Mouse (Mus musculus) layer of hippocampus, postnatal 10 days (tissue): ENCODE data around the gene Xkr8. TPM values are rescaled to one million over a fixed set of nuclear protein-coding genes. Genes with fewer than 3 reads are reported as not detected.
"Not testable (repeated sequence)": the region's sequence is repeated elsewhere in the genome, so short reads cannot be mapped to it uniquely, and the experiment has no call there.

ENCODE experiments used
- DNase-seq, 2 experiments: peaks; one replicate each; pipeline ENCODE4 v3.0.0; 2021; ENCODE audit warnings: low spot score in 2 of 2
- long read RNA-seq: library from polyadenylated mRNA; stranded (forward); transcript quantifications from one replicate; pipeline ENCODE4 v2.0.0, GENCODE M21; 2023
- total RNA-seq, 2 experiments: library from RNA; stranded (reverse); gene quantifications; 2 replicates each; pipeline ENCODE4 v1.2.3; 2021

Gene Xkr8
- total RNA-seq, result 1 to 10 TPM; 2.2 to 2.8 TPM
- long read RNA-seq, full-length matches to known transcripts, result 3 of 3 reads
- long read RNA-seq, partial matches to known transcripts, result 0 of 3 reads
- long read RNA-seq, other reads (novel, unspliced or antisense), result 0 of 3 reads

DNA sequence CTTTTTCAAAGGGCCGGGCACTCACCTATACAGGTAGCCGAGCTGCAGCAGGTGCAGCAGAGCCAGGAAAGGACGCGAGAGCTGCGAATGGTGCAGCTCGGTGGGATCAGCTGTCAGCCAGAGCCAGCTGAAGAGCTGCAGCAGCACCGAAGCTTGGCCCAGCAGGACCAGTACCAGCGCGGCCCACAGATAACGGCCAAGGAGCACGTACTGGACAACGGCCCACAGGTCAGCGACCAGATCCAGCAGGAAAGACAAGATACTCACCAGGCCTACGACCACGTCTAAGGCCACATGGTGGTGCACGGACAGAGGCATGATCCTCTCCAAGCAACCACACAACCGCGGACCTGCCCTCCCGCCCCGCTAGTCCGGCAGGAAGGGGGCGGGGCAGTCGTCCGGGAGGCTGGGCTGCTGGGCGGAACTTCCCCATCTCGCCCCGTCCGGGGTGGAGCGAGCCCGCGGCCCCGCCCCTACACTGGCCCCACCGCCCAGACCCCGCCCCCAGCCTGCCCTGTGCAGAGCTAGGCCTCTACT is at the start of gene Xkr8:
TSS of gene Xkr8 (minus strand) at position 399 of the 537 bp plus-strand sequence.
- DNase-seq, result peak; percentile 73 to 87

DNA sequence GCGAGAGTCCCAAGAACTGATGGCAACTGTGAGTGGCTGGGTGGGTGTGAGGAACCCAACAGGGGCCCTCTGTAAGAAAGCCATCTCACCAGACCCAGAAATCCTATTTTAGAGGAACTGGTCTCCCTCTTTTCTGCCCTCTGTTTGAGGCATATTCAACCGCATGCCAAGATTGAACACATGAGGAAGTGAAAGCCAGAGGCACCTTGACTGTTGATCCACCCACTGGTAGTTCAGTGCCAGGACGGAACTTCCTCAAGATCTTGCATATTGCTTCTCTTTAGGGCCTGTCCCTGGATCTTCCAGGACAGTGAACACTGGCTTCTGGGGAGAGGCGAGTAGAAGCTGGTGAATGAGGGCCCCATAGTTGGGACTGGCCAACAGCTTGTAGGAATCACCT is 47.9 kb upstream of the Xkr8 start:
- no peak for DNase-seq

DNA sequence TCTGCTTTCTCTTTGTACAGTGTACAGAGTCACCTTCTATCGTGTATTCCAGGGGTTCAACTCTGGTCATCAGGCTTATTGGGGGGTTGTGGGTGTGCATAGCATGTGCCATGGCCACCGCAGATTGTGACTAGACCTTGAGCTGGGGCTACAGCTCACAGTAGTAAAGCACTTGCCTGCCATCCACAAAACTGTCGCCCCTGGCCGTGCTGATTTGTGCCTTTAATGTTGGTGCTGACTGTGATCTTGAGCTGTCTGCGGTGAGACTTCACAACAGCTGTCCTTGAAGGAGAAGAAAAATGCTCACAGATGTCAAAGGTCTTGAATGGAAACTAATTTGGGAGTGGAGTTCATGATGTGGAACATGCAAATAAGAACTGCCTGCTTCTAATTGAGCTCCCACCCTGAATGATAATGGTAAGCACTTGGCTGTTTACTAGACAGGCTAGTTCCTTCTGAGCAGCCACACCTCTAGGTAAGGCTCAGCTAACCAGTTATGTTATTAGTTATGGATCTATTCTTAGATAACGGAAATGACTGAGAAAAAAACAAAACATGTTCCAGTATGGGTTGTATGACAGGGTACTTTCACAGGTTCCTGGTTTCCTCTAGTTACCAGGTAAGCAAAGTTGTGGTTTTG is 46.3 kb upstream of the Xkr8 start:
- no peak for DNase-seq

DNA sequence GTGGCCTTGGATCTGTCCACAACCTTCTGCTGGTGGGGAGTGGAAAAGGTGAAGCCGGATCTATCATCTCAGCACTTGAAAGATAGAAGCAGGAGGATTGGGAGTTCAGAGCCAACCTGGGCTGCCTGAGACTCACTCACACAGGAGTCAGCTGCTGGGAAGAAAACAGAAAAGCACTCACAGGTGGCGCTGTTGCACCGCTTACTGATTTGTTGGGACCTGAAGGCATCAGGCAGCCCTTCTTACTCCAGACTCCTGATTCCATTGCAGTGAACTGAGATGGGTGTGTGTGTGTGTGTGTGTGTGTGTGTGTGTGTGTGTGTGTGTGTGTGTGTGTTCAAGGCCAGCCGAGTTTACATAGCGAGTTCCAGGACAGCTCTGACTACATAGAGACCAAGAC is 44.4 kb upstream of the Xkr8 start:
- DNase-seq, result peak; percentile 79 to 81

DNA sequence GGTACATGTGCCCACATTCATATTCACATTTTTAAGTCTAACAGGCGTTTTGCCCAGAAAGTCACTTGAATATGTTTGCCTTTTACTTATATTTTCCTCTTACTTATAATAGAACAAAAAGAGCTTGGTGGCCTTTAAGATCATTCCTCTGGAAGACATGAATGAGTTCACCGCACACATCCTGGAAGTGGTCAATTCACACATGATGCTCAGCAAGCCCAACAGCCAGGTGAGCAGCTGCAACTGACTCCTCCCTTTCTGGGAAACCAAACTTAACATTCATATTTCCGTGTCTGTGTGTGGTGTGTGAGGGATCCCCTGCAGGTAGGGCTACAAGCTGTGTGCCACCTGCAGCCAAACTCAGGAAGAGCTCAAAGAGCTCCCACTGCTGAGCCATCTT is 42.6 kb upstream of the Xkr8 start:
- DNase-seq, result no peak

DNA sequence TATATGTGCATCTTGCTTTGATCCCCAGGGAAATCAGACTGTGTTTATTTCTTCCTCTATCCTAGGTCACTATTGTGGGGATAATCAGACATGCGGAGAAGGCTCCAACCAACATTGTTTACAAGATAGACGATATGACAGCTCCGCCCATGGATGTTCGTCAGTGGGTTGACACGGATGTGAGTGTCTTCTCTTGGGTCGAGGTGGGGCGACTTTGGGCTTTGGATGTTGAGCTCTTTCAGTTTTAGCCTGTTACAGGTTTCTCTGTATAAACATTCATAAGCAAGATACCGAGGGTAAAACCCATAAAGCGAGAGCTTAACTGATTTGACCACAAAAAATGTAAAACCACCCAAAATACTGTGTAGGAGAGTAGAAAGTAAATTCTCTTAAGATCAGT is 39.4 kb upstream of the Xkr8 start:
- DNase-seq, result no peak

DNA sequence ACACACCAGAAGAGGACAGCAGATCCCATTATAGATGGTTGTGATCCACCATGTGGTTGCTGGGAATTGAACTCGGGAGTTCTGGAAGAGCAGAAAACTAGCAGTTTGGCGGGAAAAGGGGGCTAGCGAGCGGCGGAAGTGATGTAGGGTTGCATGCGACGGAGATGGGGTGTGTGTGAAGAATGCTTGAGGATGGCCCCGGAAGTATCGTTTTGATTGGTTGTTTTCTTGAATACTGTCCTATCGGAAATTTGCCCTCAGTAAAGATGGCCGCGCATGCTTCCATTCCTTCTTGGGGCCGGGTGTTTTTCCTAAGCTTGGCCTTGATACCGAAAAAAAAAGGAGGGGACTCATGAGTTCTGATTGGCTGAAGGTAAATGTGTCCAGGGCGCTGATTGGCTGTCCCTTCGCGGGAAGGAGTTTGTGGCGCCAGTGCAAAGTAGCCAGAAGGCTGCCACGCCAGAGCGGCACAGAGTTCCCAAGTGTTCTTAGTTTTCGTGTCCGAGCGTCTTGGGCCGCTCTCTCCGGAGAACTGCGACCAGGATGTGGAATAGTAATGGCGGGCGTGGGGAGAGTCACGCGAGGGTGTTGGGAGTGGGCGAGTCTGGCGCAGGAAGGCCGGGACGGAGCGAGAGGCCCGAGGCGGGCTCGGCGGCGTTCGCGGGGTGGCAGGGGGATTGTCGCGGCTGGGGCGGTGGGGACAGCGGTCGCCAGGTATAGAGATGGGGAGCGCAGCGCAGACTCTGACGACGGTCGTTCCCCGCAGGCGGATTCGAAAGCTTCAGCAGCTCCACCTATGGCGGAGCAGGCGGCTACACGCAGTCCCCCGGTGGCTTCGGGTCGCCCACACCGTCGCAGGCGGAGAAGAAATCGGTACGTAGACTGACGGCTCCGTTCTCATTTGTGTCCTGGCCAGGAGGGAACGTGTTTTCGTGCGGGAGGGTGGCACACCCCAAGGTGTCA is 35.8 kb upstream of the Xkr8 start, which contains the start of gene Rpa2:
TSS of gene Rpa2 (plus strand) at position 419 of the 963 bp plus-strand sequence.
- peak; percentile 99 for DNase-seq

DNA sequence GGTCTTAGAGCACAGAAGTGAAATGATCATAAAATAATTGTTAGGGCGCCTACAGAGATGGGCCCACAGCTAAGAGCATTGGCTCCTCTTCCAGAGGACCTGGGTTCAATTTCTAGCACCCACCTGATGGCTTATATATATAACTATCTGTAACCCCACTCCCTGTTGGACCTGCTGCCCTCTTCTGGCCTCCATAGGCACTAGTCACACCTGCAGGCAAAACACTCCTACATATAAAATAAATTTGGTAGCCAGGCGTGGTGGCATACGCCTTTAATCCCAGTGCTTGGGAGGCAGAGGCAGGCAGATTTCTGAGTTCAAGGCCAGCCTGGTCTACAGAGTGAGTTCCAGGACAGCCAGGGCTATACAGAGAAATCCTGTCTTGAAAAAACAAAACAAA is 30.8 kb upstream of the Xkr8 start:
- not testable (repeated sequence) for DNase-seq

DNA sequence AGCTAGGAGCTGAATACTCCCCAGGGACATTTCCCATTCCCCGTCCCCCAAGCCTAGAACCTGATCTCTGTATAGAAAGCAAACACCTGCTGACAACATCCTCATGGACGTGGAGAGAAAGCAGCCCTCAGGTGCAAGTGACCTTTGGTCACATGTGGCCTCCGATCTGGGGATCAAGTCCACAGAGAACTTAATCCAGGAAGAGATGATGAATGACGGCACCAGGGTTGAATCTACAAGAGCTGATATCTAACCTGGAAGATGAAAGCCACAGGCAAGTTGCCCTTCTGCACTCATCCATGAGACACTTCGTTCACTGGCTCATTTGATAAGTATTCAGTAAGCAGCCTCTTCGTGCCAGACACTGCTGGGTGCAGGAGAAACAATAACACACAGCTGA is 30.3 kb upstream of the Xkr8 start:
- no peak for DNase-seq

DNA sequence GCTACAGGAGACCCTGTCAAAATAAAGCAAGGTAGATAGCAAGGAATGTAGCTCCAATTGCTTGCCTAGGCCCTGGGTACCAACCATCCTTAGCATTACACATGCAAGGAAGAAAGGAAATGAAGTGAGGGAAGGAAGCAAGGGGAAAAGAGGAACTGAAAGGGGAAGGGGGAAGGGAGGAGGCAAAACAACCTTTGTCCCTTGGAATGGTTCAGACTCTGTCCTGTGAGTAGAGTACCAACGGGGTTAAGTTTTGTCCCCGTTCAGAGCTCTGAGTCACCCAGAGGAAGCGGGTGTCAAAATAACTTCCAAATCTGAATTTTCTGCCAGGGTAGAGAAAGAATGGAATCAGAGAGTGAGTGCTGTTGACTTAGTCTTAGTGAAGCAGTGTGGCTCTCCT is 27.9 kb upstream of the Xkr8 start:
- DNase-seq, result no peak

DNA sequence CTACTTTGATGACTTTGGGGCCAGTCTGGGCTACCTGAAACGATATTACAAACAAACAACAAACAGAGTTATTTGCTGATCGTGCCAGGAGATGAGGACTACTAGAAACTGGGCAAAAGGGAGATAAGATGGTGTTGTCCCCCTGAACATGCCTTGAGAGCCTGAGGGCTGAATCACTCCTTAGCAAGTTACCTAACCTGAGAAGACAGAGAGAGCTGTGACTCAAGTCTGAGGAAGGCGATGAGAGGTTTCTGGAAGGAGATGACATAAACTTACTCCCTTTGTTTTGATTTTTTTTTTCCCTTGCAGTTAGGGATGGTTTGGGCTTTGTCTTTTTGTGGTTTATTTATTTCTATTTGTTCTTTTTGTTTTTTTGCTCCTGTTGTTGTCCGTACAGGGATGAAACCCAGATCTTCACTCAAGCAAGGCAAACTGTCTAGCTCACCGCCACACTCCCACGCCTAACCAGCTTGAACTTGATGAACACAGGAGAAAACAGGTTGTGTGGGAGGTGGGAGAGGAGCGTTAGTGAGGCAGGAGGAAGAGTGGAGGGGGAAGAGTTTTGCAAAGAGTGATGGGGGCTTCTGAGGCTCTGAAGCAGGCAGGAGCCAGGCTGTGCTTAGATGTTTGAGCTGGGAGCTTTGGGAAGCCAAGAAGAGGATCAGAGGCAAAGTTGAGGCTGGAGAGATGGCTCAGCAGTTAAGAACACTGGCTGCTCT is 25.4 kb upstream of the Xkr8 start:
- DNase-seq, result no peak

DNA sequence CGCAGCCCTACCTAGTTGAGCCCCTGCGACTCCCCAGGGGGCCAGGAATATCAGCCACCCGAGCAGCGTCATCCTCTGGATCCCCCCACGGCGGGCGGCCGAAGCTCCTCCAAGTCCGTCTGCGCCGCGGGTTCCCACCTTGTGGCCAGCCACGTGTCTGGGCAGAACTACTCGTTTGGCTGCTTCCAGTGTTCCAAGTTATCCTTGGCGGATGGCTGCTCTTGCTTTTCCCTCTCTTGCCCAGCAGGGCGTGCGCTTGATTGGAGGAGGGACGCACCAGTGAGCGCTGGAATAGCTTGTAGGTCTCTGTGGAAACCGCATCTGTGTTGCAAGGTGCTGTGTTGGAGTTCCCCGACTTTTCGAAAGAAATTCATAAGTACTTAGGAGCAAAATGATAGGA is 24.6 kb upstream of the Xkr8 start, which contains the start of gene Smpdl3b:
TSS of gene Smpdl3b (minus strand) at position 279 of the 400 bp plus-strand sequence.
- peak; percentile 64 to 75 for DNase-seq

DNA sequence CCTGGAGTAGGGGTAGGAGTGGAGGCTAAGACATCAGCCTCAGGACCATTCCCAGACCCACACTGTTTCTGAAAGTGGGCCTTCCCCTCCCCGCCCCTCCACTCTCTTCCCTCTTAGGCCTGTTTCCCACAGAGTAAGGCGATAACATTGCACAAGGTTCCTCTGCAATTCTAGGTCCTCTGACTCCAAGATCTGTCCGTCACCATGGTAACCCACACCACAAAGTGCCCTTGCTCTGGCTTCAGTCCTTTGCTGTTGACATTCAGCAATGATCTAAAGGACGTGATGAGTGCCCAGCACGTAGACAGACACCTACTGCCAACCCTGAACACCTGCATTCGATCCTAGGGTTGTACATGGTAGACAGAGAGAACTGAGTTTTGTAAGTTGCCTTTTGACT is 20.6 kb upstream of the Xkr8 start:
- no peak for DNase-seq

DNA sequence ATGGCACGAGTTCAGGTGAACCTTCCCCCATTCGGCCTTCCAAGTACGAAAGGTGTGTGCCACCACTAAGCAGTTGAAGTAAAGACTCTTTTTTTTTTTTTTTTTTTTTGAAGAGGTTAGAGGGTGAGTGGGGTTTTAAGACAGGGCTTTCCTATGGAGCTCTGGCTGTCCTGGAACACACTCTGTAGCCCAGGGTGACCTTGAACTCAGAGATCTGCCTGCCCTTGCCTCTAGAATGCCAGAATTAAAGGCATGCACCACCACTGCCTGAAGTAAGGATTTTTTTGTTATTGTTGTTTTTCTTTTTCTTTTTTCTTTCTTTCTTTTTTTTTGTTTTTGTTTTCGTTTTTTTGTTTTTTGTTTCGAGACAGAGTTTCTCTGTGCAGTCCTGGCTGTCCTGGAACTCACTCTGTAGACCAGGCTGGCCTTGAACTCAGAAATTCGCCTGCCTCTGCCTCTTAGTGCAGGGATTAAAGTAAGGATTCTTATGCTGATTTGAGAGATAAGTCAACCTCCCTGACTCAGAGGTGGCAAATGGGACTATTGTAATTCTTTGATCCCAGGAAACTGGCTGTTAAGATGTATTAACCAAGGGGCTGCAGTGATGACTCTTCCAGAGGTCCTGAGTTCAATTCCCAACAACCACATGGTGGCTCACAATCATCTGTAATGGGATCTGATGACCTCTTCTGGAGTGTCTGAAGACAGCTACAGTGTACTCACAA is 17.1 kb upstream of the Xkr8 start:
- no peak for DNase-seq

DNA sequence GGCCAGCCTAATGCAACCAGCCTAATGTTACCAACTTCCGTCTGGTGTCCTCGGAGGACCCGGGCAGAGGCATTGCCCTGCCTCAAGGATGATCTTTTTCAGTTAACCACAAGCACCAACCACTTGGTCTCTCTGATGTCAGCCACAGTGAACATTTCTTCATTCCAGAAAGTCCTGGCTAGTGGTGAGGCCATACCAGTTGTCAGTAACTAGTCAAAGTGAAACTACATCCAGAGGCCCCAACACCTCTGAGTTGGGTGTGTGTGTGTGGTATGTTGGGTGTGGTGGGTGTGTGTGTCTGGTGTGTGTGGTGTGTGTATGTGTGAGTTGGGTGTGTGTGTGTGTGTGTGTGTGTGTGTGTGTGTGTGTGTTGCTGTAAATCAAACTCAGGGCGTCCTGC is 16.4 kb upstream of the Xkr8 start:
- DNase-seq, result no peak

DNA sequence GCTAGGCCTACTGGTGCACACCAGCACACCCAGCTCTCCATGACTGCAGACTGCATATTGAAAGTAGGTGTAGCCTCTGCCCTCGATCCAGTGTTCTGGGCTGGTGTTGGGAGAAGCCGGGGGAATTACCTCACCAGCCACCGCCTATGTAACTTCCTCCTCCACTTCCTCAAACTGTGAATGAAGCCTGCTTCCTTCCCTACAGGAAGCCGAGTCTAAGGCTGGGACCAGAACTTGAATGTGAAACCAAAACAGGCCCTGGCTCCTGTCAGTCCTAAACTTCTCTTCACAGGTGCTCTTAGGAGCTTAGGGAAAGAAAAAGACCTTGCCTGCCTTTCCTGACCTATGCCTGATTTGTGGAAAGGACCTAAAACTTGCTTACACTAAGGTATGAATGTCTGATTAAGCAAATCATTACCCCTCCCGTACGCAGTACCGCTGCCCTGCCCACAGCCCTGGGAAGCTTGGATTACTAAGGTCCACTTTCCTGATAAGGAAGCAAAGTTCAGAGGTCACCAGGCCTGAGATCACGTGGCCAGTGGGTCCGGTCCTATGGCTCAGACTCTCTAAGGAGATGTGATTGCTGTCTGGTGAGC is 15.4 kb upstream of the Xkr8 start:
- DNase-seq, result no peak

DNA sequence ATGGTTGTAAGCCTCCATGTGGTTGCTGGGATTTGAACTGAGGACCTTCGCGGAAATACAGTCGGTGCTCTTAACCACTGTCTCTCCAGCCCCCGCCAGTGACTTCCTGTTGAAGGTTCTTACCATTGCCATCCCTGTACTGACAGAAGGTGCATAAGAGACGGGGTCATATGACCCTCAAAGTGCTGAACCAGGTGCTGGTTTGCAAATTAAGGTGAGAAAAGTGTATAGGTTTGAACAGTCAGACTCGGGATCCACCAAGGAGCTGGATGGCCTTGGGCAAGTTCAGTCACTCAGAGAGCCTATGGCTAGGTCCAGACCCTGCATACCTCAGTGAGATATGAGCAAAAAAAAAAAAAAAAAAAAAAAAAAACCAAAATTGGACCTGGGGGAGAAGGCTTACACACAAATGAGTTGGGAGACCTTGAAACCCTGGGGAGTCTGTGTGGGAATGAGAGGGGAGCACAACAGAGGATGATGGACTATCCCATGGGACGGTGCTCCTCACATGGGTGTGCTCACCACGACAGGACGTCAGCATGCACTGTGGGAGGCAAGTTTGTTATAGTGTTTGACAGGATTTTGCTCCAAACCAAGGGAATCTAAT is 14.7 kb upstream of the Xkr8 start:
- no peak for DNase-seq

DNA sequence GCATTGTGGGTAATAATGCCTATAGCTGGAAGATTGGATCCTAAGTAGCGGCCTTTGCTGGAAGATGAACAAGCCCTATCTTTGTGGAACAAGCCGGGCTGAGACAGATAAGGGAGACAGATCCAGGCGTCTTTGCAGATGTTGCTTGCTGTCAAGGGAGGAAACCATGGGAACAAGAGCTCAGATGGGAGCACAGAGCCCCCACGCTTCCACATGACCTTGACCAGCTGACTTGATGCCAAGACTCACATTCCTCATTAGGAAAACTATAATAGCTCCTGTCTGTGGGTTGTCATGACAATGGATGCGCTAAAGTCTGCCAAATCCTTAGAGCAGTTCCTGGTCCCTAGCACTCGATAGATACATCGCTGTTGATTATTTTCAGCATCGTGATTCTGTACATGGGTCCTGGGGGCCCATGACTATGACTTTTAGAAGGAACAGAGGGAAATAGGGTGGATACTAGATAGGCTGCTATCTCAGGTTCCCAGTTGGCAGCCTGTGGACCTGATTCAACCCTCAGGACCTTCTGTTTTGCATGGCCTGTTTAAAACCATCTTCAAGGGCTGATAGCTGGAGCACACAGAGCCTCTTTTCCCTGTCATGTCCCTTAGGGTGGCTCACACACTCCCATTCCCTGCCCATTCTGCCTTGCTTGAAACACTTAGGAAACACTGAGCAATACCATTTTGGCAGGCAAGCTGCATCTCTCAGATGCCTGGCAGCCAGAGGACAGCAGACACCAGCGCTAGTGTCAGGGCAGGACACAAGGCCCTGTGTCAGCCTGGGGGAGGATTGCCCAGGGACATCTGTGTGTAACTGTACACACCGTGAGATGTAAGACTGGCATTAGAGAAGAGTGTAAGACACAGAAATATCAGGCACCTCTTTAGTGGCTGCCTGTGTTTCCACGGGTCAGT is 11.9 kb upstream of the Xkr8 start:
- peak; percentile 34 to 47 for DNase-seq

DNA sequence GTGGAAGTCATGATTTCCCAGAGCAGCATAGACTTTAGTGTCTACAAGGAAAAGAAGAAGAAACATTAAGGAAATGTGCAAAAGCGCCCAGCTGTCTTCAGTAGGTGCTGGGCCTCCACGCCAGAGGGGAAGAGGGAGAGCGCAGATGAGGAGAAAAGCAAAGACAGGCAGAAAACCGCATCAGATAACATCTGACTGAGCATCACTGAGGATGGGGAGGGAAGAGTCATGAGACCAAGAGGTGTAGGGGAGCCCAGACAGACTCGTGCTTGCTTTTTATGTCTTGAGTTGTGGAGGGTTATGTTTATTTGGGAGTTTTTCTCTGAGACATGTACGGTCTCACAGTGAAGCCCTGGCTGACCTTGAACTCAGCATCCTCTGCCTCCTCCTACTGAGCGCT is 9.1 kb upstream of the Xkr8 start:
- DNase-seq, result no peak
